Mouse (Mus musculus) embryo, embryonic 9.5 days (tissue): ENCODE data around the gene Oasl1.
"Not testable (repeated sequence)": the region's sequence is repeated elsewhere in the genome, so short reads cannot be mapped to it uniquely, and the experiment has no call there.

Experiments
- DNase-seq: peaks from one replicate; pipeline ENCODE4 v3.0.0-alpha.2; 2017; ENCODE audit errors: extremely low spot score

The Oasl1 gene

GRCm38 (mm10) chr5:114926153-114926684 is 3.2 kb downstream of the Oasl1 start:
- no peak for DNase-seq

GRCm38 (mm10) chr5:114926753-114927152 is 3.7 kb downstream of the Oasl1 start:
- no peak for DNase-seq

- DNase-seq: no peak
These were observed 8.6 kb downstream of the Oasl1 start for GRCm38 (mm10) chr5:114931626-114932025.

GRCm38 (mm10) chr5:114933206-114933605 is 10.2 kb downstream of the Oasl1 start:
- DNase-seq: no peak

- no peak for DNase-seq
These were observed 12.8 kb downstream of the Oasl1 start for GRCm38 (mm10) chr5:114935838-114936237.

- DNase-seq: not testable (repeated sequence)
These were observed 18.1 kb downstream of the Oasl1 start for GRCm38 (mm10) chr5:114941138-114941537.

GRCm38 (mm10) chr5:114942074-114942765 is 19.2 kb downstream of the Oasl1 start, which contains the start of gene 2210016L21Rik:
Gene 2210016L21Rik, plus strand, starts transcription at chr5:114942158.
- peak; percentile 87 for DNase-seq

- DNase-seq: no peak
These were observed 19.7 kb downstream of the Oasl1 start for GRCm38 (mm10) chr5:114942766-114943130.

- no peak for DNase-seq
These were observed 22.0 kb downstream of the Oasl1 start for GRCm38 (mm10) chr5:114945072-114945471.

- DNase-seq: no peak
These were observed 25.9 kb downstream of the Oasl1 start for GRCm38 (mm10) chr5:114948891-114949290.

GRCm38 (mm10) chr5:114949316-114949715 is 26.3 kb downstream of the Oasl1 start:
- no peak for DNase-seq

- DNase-seq: no peak
These were observed 26.8 kb downstream of the Oasl1 start for GRCm38 (mm10) chr5:114949812-114950211.

GRCm38 (mm10) chr5:114950669-114951068 is 27.6 kb downstream of the Oasl1 start:
- no peak for DNase-seq

GRCm38 (mm10) chr5:114951279-114951880 is 28.3 kb downstream of the Oasl1 start:
- DNase-seq: no peak

- no peak for DNase-seq
These were observed 30.3 kb downstream of the Oasl1 start for GRCm38 (mm10) chr5:114953326-114953725.

GRCm38 (mm10) chr5:114958069-114958468 is 35.0 kb downstream of the Oasl1 start:
- no peak for DNase-seq

- DNase-seq: no peak
These were observed 38.7 kb downstream of the Oasl1 start for GRCm38 (mm10) chr5:114961590-114962360.

GRCm38 (mm10) chr5:114964315-114964966 is 41.4 kb downstream of the Oasl1 start:
- no peak for DNase-seq

GRCm38 (mm10) chr5:114964967-114965898 is 42.2 kb downstream of the Oasl1 start:
- no peak for DNase-seq

- DNase-seq: no peak
These were observed 44.7 kb downstream of the Oasl1 start for GRCm38 (mm10) chr5:114967523-114968268.
